Mouse (Mus musculus): ENCODE measurements around the gene S1pr3. TPM values are rescaled to one million over a fixed set of nuclear protein-coding genes. Genes with fewer than 3 reads are reported as not detected.

Gene S1pr3
- polyA plus RNA-seq, 1 experiment from 2014 or later = 15.5 TPM

DNA sequence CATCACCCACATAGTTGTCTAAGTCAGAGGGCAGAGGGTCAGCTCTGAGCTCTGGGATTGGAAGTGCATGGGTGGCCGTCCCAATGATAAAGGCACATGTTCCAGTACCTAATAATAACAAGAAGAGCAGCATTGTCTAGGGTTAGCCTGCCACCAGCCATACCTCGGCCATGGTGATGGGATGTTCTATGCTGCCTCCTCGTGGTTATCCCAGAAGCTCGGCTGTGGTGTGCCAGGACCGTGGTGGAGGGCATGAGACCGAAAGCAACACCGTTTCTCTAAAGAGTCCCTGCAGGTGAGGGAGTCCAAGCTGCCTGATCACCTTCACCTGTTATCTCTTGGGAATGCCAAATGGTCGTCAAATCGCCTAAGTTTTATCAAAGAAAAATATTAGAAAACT lies 15.2 kb downstream of the S1pr3 start:
- Histone ChIP-seq H3K27me3 (replicated peaks; ENCODE audit: control insufficient read depth, insufficient read depth, low read length) (no peaks in the 10 kb centered on the region), H3K4me1 (replicated peaks; ENCODE audit: control insufficient read depth, insufficient read depth, low read length) (no peaks in the 10 kb centered on the region; the same call in 1 of the 2 replicates), H3K4me3 (ENCODE audit: low read depth, low read length) (no peak overlapping the region), H3K4me2 (no peak overlapping the region), H3K36me3 (ENCODE audit: control insufficient read depth, insufficient read depth, low read length) (no peaks in the 10 kb centered on the region), H3K9me3 (ENCODE audit: control insufficient read depth, low read length) (no peaks in the 10 kb centered on the region), H3K27ac (ENCODE audit: low read depth, low read length) (no peak overlapping the region), H3K9ac (ENCODE audit: low read depth, low read length) (no peak overlapping the region)
- DNase-seq (ENCODE audit: low spot score) (no peak), ATAC-seq (replicated peaks; ENCODE audit: low FRiP score) (no peak)
- 68% methylated on average over 9 of the region's 9 CpGs for WGBS

DNA sequence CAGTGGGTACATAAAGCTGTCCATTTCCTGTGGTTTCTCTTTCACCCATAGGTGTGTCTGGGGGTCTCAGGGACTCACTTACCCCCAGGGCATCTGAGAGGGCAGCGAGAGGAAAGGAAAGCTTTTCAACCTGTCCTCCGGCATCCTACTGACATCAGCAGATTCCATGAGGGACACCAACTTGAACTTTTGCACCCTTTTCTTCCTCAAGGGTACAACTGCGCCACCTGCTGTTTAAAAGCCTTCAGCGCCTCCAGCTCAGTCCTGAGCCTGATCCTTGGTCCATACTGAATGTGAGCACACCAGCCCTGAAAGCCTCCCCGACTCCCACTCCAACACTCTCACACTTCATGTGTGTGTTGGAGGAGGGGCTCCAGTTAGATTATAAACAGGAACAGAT lies 16.2 kb downstream of the S1pr3 start:
- WGBS = 22% methylated on average over 5 of the region's 5 CpGs
- Histone ChIP-seq H3K9ac (ENCODE audit: low read depth, low read length) (no peak overlapping the region), H3K4me2 (no peak overlapping the region), H3K4me1 (replicated peaks; ENCODE audit: control insufficient read depth, insufficient read depth, low read length) (no peaks in the 10 kb centered on the region), H3K9me3 (ENCODE audit: control insufficient read depth, low read length) (no peaks in the 10 kb centered on the region), H3K27ac (ENCODE audit: low read depth, low read length) (no peak overlapping the region), H3K4me3 (ENCODE audit: low read depth, low read length) (no peak overlapping the region), H3K36me3 (ENCODE audit: control insufficient read depth, insufficient read depth, low read length) (no peaks in the 10 kb centered on the region), H3K27me3 (replicated peaks; ENCODE audit: control insufficient read depth, insufficient read depth, low read length) (no peaks in the 10 kb centered on the region)
- ATAC-seq (replicated peaks; ENCODE audit: low FRiP score) (no peak), DNase-seq (ENCODE audit: low spot score) (peak; percentile 54)

DNA sequence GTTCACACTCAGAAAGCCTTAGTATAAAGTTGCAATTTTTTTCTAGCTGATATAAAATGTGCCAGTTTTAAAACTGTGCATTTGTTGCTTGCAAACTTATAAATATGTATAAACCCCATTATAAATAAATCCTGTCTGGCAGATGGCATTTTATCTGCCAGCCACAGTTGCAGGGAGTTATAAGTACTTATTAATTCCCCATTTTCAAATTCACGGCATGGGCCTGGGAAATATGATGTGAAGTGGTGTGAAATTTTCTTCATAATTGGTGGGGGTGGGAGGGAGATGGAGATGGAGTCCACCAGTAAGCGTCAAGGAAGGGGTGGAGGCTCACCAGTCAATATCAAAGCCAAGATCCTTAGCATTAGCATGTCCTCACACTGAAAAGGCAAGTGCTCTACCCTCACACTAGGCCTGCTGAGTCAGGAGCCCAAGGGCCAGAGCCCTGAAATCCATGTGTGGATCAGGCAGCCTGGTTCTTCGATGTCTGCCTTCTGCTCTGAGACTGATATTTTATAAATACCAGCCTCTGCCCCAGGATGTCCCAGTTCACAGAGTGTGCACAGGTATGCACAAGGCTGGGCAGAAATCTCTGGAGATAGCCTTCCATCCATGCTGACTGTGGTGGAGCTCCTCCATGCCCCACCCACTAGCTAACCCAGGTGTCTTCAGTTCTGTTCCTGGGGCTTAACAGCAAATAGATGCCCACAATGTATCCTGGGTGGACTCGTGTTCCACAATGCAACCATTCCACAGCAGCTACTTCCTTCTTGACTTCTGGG lies 17.4 kb downstream of the S1pr3 start:
- no peak overlapping the region for H3K4me2 ChIP-seq
- H3K36me3 ChIP-seq (ENCODE audit: control insufficient read depth, insufficient read depth, low read length) = no peaks in the 10 kb centered on the region
- no peak overlapping the region for H3K4me3 ChIP-seq (ENCODE audit: low read depth, low read length)
- H3K27me3 ChIP-seq (replicated peaks; ENCODE audit: control insufficient read depth, insufficient read depth, low read length) = no peaks in the 10 kb centered on the region
- no peak overlapping the region for H3K27ac ChIP-seq (ENCODE audit: low read depth, low read length)
- 76% methylated on average over 4 of the region's 4 CpGs for WGBS
- no peak overlapping the region for H3K9ac ChIP-seq (ENCODE audit: low read depth, low read length)
- ATAC-seq (replicated peaks; ENCODE audit: low FRiP score) = no peak
- H3K4me1 ChIP-seq (replicated peaks; ENCODE audit: control insufficient read depth, insufficient read depth, low read length) = no peaks in the 10 kb centered on the region
- DNase-seq (ENCODE audit: low spot score) = no peak
- no peaks in the 10 kb centered on the region for H3K9me3 ChIP-seq (ENCODE audit: control insufficient read depth, low read length)

DNA sequence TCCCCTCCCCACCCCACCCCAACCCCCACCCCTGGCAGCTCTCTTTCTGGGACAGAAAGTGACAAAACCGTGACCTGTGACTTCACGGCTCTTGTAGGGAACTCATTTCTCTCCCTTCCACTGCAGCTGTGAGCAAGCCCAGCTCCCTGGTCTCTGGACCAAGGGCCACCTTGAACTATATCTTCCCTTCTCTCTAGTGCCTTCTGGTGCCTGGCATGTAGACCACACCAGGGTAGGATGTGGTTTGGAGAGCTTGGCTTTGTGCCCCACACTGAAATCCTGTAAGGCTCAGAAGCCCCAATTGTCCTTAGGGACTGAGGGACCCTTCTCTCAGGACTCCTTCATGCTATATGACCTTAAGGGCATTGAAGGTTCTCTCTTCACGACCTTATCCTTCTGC lies 24.9 kb downstream of the S1pr3 start:
- Histone ChIP-seq H3K27ac (ENCODE audit: low read depth, low read length) (no peak overlapping the region), H3K4me3 (ENCODE audit: low read depth, low read length) (no peak overlapping the region), H3K27me3 (replicated peaks; ENCODE audit: control insufficient read depth, insufficient read depth, low read length) (no peaks in the 10 kb centered on the region), H3K4me2 (no peak overlapping the region), H3K4me1 (replicated peaks; ENCODE audit: control insufficient read depth, insufficient read depth, low read length) (no peaks in the 10 kb centered on the region), H3K9me3 (ENCODE audit: control insufficient read depth, low read length) (no peaks in the 10 kb centered on the region), H3K9ac (ENCODE audit: low read depth, low read length) (no peak overlapping the region), H3K36me3 (ENCODE audit: control insufficient read depth, insufficient read depth, low read length) (no peaks in the 10 kb centered on the region)
- DNase-seq (ENCODE audit: low spot score) (no peak), ATAC-seq (replicated peaks; ENCODE audit: low FRiP score) (no peak)
- WGBS = 40% methylated on average over 3 of the region's 3 CpGs

DNA sequence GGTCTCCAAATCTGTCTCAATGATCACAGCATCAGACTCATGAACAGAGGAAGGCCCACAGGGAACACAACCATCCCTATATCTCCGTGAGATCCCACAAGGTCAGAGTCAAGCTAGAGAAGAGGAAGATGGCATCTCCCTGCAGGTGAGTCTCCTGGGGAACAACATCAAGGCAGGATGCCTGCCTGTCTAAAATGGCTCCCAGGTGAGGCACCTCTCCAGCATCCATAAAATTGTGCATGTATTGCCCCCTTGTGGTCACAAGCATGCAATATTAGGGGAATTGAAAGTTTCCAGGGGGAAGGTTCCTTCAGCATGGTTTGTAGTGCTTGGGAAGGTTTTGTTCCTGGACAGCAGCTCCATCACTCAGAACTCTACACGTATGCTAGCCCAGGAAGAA lies 26.0 kb downstream of the S1pr3 start:
- DNase-seq (ENCODE audit: low spot score) = no peak
- no peak for ATAC-seq (replicated peaks; ENCODE audit: low FRiP score)

DNA sequence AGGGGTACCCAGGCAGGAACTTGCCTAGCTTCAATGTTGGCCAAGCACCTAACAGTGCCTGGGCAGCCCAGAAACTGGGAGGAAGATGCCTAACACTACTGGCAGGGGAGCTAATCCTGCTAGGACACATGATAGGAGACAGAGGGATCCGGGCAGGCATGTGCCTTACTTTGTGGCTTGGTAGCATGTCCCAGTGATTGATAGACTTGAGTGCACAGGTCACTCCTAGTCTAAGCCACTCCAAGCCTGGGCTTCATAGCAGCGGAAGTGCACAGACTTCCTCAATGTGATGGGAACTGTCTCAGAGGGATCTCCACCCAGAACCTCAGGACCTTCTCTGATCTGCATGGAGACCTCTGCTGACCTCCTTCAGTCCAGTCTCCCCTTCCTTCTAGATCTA lies 26.7 kb downstream of the S1pr3 start:
- Histone ChIP-seq H3K4me3 (ENCODE audit: low read depth, low read length) (no peak overlapping the region), H3K9me3 (ENCODE audit: control insufficient read depth, low read length) (no peaks in the 10 kb centered on the region), H3K9ac (ENCODE audit: low read depth, low read length) (no peak overlapping the region), H3K27me3 (replicated peaks; ENCODE audit: control insufficient read depth, insufficient read depth, low read length) (no peaks in the 10 kb centered on the region), H3K4me1 (replicated peaks; ENCODE audit: control insufficient read depth, insufficient read depth, low read length) (no peaks in the 10 kb centered on the region), H3K4me2 (no peak overlapping the region), H3K36me3 (ENCODE audit: control insufficient read depth, insufficient read depth, low read length) (no peaks in the 10 kb centered on the region), H3K27ac (ENCODE audit: low read depth, low read length) (no peak overlapping the region)
- WGBS = 54% methylated on average over 2 of the region's 2 CpGs
- ATAC-seq (replicated peaks; ENCODE audit: low FRiP score) = no peak
- no peak for DNase-seq (ENCODE audit: low spot score)

More for the DNA sequence above, 26.0 kb downstream of the S1pr3 start:
- H3K4me1 ChIP-seq (replicated peaks; ENCODE audit: control insufficient read depth, insufficient read depth, low read length) = no peaks in the 10 kb centered on the region
- H3K27me3 ChIP-seq (replicated peaks; ENCODE audit: control insufficient read depth, insufficient read depth, low read length) = no peaks in the 10 kb centered on the region
- H3K27ac ChIP-seq (ENCODE audit: low read depth, low read length) = no peak overlapping the region
- no peak overlapping the region for H3K4me3 ChIP-seq (ENCODE audit: low read depth, low read length)
- no peak overlapping the region for H3K4me2 ChIP-seq
- H3K9me3 ChIP-seq (ENCODE audit: control insufficient read depth, low read length) = no peaks in the 10 kb centered on the region
- H3K9ac ChIP-seq (ENCODE audit: low read depth, low read length) = no peak overlapping the region
- no peaks in the 10 kb centered on the region for H3K36me3 ChIP-seq (ENCODE audit: control insufficient read depth, insufficient read depth, low read length)
- WGBS = 42% methylated on average over 2 of the region's 2 CpGs

DNA sequence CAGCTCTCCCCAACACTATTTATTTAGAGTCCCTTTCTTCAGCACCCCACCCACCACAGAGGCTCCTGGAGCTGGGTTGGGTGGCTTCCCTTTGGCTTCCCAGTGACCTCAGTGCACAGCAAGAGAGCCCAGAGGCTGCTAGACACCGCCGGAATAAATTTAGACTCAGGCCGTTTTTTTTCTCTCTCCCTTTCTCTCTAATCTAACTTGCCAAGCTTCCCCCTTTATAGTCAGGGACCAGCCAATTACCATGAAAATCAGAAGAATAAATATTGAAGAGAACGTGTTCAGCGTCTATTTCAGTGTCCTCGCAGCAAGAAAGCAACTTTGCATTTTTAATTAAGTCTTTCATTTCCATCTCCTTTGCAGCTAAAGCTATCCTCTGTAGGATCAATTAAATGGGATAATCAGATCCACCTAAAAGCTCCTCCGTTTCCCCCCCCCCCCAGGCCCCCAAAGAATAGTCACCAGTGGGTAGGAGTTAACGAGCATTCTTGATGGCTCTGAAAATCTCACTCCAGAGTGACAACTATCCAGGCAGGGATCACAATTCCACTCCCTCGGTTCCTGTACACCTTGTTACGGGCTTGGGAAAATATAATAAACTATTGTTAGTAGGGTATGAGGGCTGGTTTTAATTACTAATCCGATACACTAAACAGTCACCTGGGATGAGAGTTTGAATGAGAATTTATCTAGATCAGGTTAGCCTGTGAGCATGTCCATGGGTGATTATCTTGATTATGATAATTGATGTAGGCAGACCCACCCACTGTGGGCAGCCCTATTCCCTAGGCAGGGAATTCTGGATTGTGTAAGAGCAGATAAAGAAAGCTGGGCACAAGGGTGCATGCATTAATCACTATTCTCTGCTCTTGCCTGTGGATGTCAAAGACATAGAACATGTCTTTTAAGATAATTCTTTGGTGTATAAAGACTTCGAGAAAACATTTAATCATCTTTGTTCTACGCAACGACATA lies 29.0 kb downstream of the S1pr3 start:
- Histone ChIP-seq H3K36me3 (ENCODE audit: control insufficient read depth, insufficient read depth, low read length) (no peaks in the 10 kb centered on the region), H3K27ac (ENCODE audit: low read depth, low read length) (no peak overlapping the region), H3K9ac (ENCODE audit: low read depth, low read length) (no peak overlapping the region), H3K4me2 (no peak overlapping the region), H3K9me3 (ENCODE audit: control insufficient read depth, low read length) (no peaks in the 10 kb centered on the region), H3K27me3 (replicated peaks; ENCODE audit: control insufficient read depth, insufficient read depth, low read length) (no peaks in the 10 kb centered on the region), H3K4me3 (ENCODE audit: low read depth, low read length) (no peak overlapping the region), H3K4me1 (replicated peaks; ENCODE audit: control insufficient read depth, insufficient read depth, low read length) (no peaks in the 10 kb centered on the region)
- DNase-seq (ENCODE audit: low spot score) (no peak), ATAC-seq (replicated peaks; ENCODE audit: low FRiP score) (no peak)
- 78% methylated on average over 14 of the region's 14 CpGs for WGBS

DNA sequence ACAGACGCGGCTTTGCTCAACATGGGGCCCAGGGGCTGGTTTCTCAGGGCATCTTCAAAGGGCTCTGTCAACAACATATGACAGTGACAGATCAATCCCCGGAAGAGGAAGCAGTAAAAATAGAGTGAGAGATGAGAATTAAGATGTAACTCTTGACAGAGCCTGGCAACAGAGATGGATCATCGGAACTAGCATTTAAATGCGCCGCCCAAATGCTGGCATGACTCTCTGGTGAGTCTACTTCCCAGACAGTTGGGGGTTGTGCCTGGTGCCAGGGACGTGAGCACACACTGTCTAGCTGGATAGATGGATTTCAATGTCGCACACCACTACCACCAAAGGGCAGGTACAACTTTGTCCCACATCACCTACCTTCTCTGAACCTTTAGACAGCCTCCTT lies 34.5 kb downstream of the S1pr3 start:
- Histone ChIP-seq H3K4me3 (ENCODE audit: low read depth, low read length) (no peak overlapping the region), H3K4me2 (no peak overlapping the region), H3K9me3 (ENCODE audit: control insufficient read depth, low read length) (no peaks in the 10 kb centered on the region), H3K4me1 (replicated peaks; ENCODE audit: control insufficient read depth, insufficient read depth, low read length) (no peaks in the 10 kb centered on the region), H3K9ac (ENCODE audit: low read depth, low read length) (no peak overlapping the region), H3K27ac (ENCODE audit: low read depth, low read length) (no peak overlapping the region), H3K27me3 (replicated peaks; ENCODE audit: control insufficient read depth, insufficient read depth, low read length) (no peaks in the 10 kb centered on the region), H3K36me3 (ENCODE audit: control insufficient read depth, insufficient read depth, low read length) (no peaks in the 10 kb centered on the region)
- no peak for DNase-seq (ENCODE audit: low spot score)
- ATAC-seq (replicated peaks; ENCODE audit: low FRiP score) = no peak
- WGBS = 84% methylated on average over 8 of the region's 8 CpGs
